Mouse (Mus musculus) regulatory T cell (primary cell): ENCODE results near the gene Mkrn1.
"Not testable (repeated sequence)": the region's sequence is repeated elsewhere in the genome, so short reads cannot be mapped to it uniquely, and the experiment has no call there.

Experiments used
- in situ Hi-C: fragments of 300-600 bp; cut with MboI, MseI; formaldehyde crosslinking; loops from one replicate; pipeline ENCODE4 v1.15.1; 2025; ENCODE audit warnings: high pct_unique_total_duplicates

Gene Mkrn1

GRCm38 (mm10) chr6:39419851-39420721 is at the start of gene Mkrn1:
Gene Mkrn1 (minus strand): TSS chr6:39420462.
- in situ Hi-C loops = no loop called here

GRCm38 (mm10) chr6:39469427-39469826 is 49.2 kb upstream of the Mkrn1 start:
- in situ Hi-C loops = loop anchor here (5.0 kb wide), 1 partner anchor 93 kb away; no protein-coding TSS in a partner anchor

- in situ Hi-C loops = no loop called here
Measured at GRCm38 (mm10) chr6:39462621-39463538, 42.6 kb upstream of the Mkrn1 start.

GRCm38 (mm10) chr6:39460040-39460439 is 39.8 kb upstream of the Mkrn1 start:
- in situ Hi-C loops = no loop called here

- in situ Hi-C loops = no loop called here
Measured at GRCm38 (mm10) chr6:39455339-39456160, 35.3 kb upstream of the Mkrn1 start.

- in situ Hi-C loops = no loop called here
Measured at GRCm38 (mm10) chr6:39454616-39455015, 34.4 kb upstream of the Mkrn1 start.

GRCm38 (mm10) chr6:39453564-39453963 is 33.3 kb upstream of the Mkrn1 start:
- in situ Hi-C loops = no loop called here

GRCm38 (mm10) chr6:39451033-39451432 is 30.8 kb upstream of the Mkrn1 start:
- in situ Hi-C loops = no loop called here

GRCm38 (mm10) chr6:39450580-39450979 is 30.3 kb upstream of the Mkrn1 start:
- in situ Hi-C loops = no loop called here

- in situ Hi-C loops = no loop called here
Measured at GRCm38 (mm10) chr6:39447429-39448185, 27.3 kb upstream of the Mkrn1 start.

- in situ Hi-C loops = no loop called here
Measured at GRCm38 (mm10) chr6:39445801-39446572, 25.7 kb upstream of the Mkrn1 start.

- in situ Hi-C loops = no loop called here
Measured at GRCm38 (mm10) chr6:39442786-39443287, 22.6 kb upstream of the Mkrn1 start.

- in situ Hi-C loops = no loop called here
Measured at GRCm38 (mm10) chr6:39440207-39440606, 19.9 kb upstream of the Mkrn1 start.

- in situ Hi-C loops = not testable (repeated sequence)
Measured at GRCm38 (mm10) chr6:39437519-39437918, 17.3 kb upstream of the Mkrn1 start.

GRCm38 (mm10) chr6:39435875-39436274 is 15.6 kb upstream of the Mkrn1 start:
- in situ Hi-C loops = no loop called here

GRCm38 (mm10) chr6:39434886-39435492 is 14.7 kb upstream of the Mkrn1 start:
- in situ Hi-C loops = no loop called here

GRCm38 (mm10) chr6:39434111-39434885 is 14.0 kb upstream of the Mkrn1 start:
- in situ Hi-C loops = no loop called here

- in situ Hi-C loops = no loop called here
Measured at GRCm38 (mm10) chr6:39433701-39434100, 13.4 kb upstream of the Mkrn1 start.
